Mouse (Mus musculus): ENCODE data around the gene Phlpp1. TPM values are rescaled to one million over a fixed set of nuclear protein-coding genes. Genes with fewer than 3 reads are reported as not detected.

Phlpp1 gene
- polyA plus RNA-seq, 1 experiment from 2014 or later, result 2.0 TPM

GRCm38 (mm10) chr1:106349116-106349515 lies 177.6 kb downstream of the Phlpp1 start:
- H3K36me3 ChIP-seq, result peaks cover 3% of the 10 kb centered on the region; the same call in 1 of the 2 replicates
- no peaks in the 10 kb centered on the region for H3K27me3 ChIP-seq (replicated peaks)
- H3K4me3 ChIP-seq, result no peak overlapping the region
- no peaks in the 10 kb centered on the region for H3K9me3 ChIP-seq (replicated peaks)
- H3K4me2 ChIP-seq, result no peak overlapping the region
- no peak overlapping the region for H3K9ac ChIP-seq
- H3K4me1 ChIP-seq, result no peaks in the 10 kb centered on the region
- 86% methylated on average over 3 of the region's 3 CpGs for WGBS (ENCODE audit: insufficient replicate concordance)
- no peak for ATAC-seq
- H3K27ac ChIP-seq, result no peak overlapping the region

- Histone ChIP-seq H3K9me3 (replicated peaks) (no peaks in the 10 kb centered on the region), H3K4me1 (no peaks in the 10 kb centered on the region), H3K27ac (no peak overlapping the region), H3K4me3 (no peak overlapping the region), H3K9ac (no peak overlapping the region), H3K36me3 (no peaks in the 10 kb centered on the region), H3K27me3 (replicated peaks) (no peaks in the 10 kb centered on the region), H3K4me2 (no peak overlapping the region)
- ATAC-seq, result no peak
- WGBS (ENCODE audit: insufficient replicate concordance), result 62% methylated on average over 2 of the region's 2 CpGs
Measured at GRCm38 (mm10) chr1:106351512-106351911, 180.0 kb downstream of the Phlpp1 start.

- ATAC-seq, result no peak
- Histone ChIP-seq H3K9me3 (replicated peaks) (no peaks in the 10 kb centered on the region), H3K4me3 (no peak overlapping the region), H3K27me3 (replicated peaks) (no peaks in the 10 kb centered on the region), H3K4me2 (no peak overlapping the region), H3K27ac (no peak overlapping the region), H3K36me3 (no peaks in the 10 kb centered on the region), H3K9ac (no peak overlapping the region), H3K4me1 (no peaks in the 10 kb centered on the region)
- WGBS (ENCODE audit: insufficient replicate concordance), result 58% methylated on average over 2 of the region's 2 CpGs
Measured at GRCm38 (mm10) chr1:106352801-106353511, 181.4 kb downstream of the Phlpp1 start.

DNA sequence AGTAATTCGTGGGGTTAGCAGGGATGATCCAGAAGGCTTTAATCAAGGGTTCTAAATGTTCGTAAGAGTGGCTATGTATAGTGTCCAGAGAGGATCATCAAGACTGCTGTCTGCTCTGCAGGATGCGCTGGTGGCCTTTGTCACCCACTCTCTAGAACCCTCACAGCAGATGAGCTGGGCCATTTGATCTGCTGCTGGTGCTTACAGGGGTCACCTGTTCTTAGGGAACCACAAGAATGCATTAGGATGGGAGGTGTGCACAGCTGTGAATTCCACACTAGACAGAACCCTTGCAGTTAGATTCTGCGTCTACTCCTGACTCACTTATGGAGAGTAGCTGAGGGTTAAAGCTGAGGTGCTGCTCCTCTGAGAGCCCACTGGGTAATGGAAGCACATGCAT lies 182.4 kb downstream of the Phlpp1 start:
- Histone ChIP-seq H3K9ac (no peak overlapping the region), H3K27ac (no peak overlapping the region), H3K4me3 (no peak overlapping the region), H3K4me2 (no peak overlapping the region), H3K36me3 (no peaks in the 10 kb centered on the region), H3K27me3 (replicated peaks) (no peaks in the 10 kb centered on the region), H3K9me3 (replicated peaks) (no peaks in the 10 kb centered on the region), H3K4me1 (no peaks in the 10 kb centered on the region)
- 75% methylated on average over 4 of the region's 4 CpGs for WGBS (ENCODE audit: insufficient replicate concordance)
- no peak for ATAC-seq

GRCm38 (mm10) chr1:106359474-106359873 lies 187.9 kb downstream of the Phlpp1 start:
- no peak for ATAC-seq
- H3K27me3 ChIP-seq (replicated peaks), result no peaks in the 10 kb centered on the region
- no peak overlapping the region for H3K9ac ChIP-seq
- H3K36me3 ChIP-seq, result peaks cover 4% of the 10 kb centered on the region
- H3K4me3 ChIP-seq, result no peak overlapping the region
- H3K27ac ChIP-seq, result no peak overlapping the region
- no peaks in the 10 kb centered on the region for H3K4me1 ChIP-seq
- no peak overlapping the region for H3K4me2 ChIP-seq
- no peaks in the 10 kb centered on the region for H3K9me3 ChIP-seq (replicated peaks)

- H3K9ac ChIP-seq, result no peak overlapping the region
- H3K27ac ChIP-seq, result no peak overlapping the region
- no peak for ATAC-seq
- H3K36me3 ChIP-seq, result peaks cover 4% of the 10 kb centered on the region
- H3K4me3 ChIP-seq, result no peak overlapping the region
- no peaks in the 10 kb centered on the region for H3K4me1 ChIP-seq
- H3K27me3 ChIP-seq (replicated peaks), result no peaks in the 10 kb centered on the region
- no peaks in the 10 kb centered on the region for H3K9me3 ChIP-seq (replicated peaks)
- WGBS (ENCODE audit: insufficient replicate concordance), result 51% methylated on average over 3 of the region's 3 CpGs
- no peak overlapping the region for H3K4me2 ChIP-seq
Measured at GRCm38 (mm10) chr1:106362841-106363604, 191.5 kb downstream of the Phlpp1 start.

DNA sequence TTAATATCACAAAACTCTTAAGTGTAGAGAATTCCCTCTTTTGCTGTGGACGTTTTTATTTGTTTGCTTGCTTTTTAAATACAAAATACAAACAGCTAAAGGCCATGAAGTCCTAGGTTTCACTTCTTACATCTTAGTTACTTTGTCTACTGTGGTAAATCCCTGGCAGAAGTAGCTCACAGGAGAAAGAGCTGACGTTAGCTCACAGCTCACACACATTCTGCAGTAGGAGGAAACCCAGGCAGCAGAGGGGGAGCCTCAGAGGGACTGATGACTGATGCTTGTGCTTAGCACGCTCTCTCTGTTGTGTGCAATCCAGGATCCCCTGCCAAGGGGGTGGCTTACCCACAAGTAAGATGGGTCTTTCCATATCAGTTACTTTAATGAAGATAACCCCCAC lies 197.8 kb downstream of the Phlpp1 start:
- ATAC-seq, result no peak
- no peaks in the 10 kb centered on the region for H3K9me3 ChIP-seq (replicated peaks)
- WGBS (ENCODE audit: insufficient replicate concordance), result 73% methylated on average over 3 of the region's 3 CpGs
- H3K36me3 ChIP-seq, result peaks cover 3% of the 10 kb centered on the region; the same call in 1 of the 2 replicates
- H3K9ac ChIP-seq, result no peak overlapping the region
- H3K27ac ChIP-seq, result no peak overlapping the region
- no peaks in the 10 kb centered on the region for H3K27me3 ChIP-seq (replicated peaks)
- H3K4me1 ChIP-seq, result no peaks in the 10 kb centered on the region
- no peak overlapping the region for H3K4me3 ChIP-seq
- no peak overlapping the region for H3K4me2 ChIP-seq

- no peak overlapping the region for H3K27ac ChIP-seq
- no peaks in the 10 kb centered on the region for H3K27me3 ChIP-seq (replicated peaks)
- WGBS (ENCODE audit: insufficient replicate concordance), result 67% methylated on average over 2 of the region's 2 CpGs
- ATAC-seq, result no peak
- no peak overlapping the region for H3K4me2 ChIP-seq
- no peaks in the 10 kb centered on the region for H3K4me1 ChIP-seq
- H3K4me3 ChIP-seq, result no peak overlapping the region
- H3K9me3 ChIP-seq (replicated peaks), result no peaks in the 10 kb centered on the region
- peaks cover 3% of the 10 kb centered on the region; the same call in 1 of the 2 replicates for H3K36me3 ChIP-seq
- H3K9ac ChIP-seq, result no peak overlapping the region
Measured at GRCm38 (mm10) chr1:106372446-106372845, 200.9 kb downstream of the Phlpp1 start.

GRCm38 (mm10) chr1:106373656-106374055 lies 202.1 kb downstream of the Phlpp1 start:
- Histone ChIP-seq H3K4me3 (no peak overlapping the region), H3K4me1 (no peaks in the 10 kb centered on the region), H3K9ac (no peak overlapping the region), H3K27ac (no peak overlapping the region), H3K27me3 (replicated peaks) (no peaks in the 10 kb centered on the region), H3K36me3 (peaks cover 3% of the 10 kb centered on the region; the same call in 1 of the 2 replicates), H3K9me3 (replicated peaks) (no peaks in the 10 kb centered on the region), H3K4me2 (no peak overlapping the region)
- no peak for ATAC-seq
- WGBS (ENCODE audit: insufficient replicate concordance), result 87% methylated on average over 1 of the region's 1 CpGs

GRCm38 (mm10) chr1:106374274-106374673 lies 202.7 kb downstream of the Phlpp1 start:
- no peaks in the 10 kb centered on the region for H3K4me1 ChIP-seq
- H3K27me3 ChIP-seq (replicated peaks), result no peaks in the 10 kb centered on the region
- no peak for ATAC-seq
- no peak overlapping the region for H3K27ac ChIP-seq
- no peak overlapping the region for H3K4me2 ChIP-seq
- H3K4me3 ChIP-seq, result no peak overlapping the region
- WGBS (ENCODE audit: insufficient replicate concordance), result 80% methylated on average over 2 of the region's 2 CpGs
- no peak overlapping the region for H3K9ac ChIP-seq
- H3K36me3 ChIP-seq, result no peaks in the 10 kb centered on the region; the same call in 1 of the 2 replicates
- H3K9me3 ChIP-seq (replicated peaks), result no peaks in the 10 kb centered on the region

GRCm38 (mm10) chr1:106374971-106375370 lies 203.4 kb downstream of the Phlpp1 start:
- Histone ChIP-seq H3K9ac (no peak overlapping the region), H3K9me3 (replicated peaks) (no peaks in the 10 kb centered on the region), H3K4me1 (no peaks in the 10 kb centered on the region), H3K4me2 (no peak overlapping the region), H3K27me3 (replicated peaks) (no peaks in the 10 kb centered on the region), H3K36me3 (no peaks in the 10 kb centered on the region), H3K27ac (no peak overlapping the region), H3K4me3 (no peak overlapping the region)
- WGBS (ENCODE audit: insufficient replicate concordance), result 64% methylated on average over 4 of the region's 4 CpGs
- no peak for ATAC-seq

GRCm38 (mm10) chr1:106376003-106376402 lies 204.5 kb downstream of the Phlpp1 start:
- H3K27me3 ChIP-seq (replicated peaks), result no peaks in the 10 kb centered on the region
- WGBS (ENCODE audit: insufficient replicate concordance), result 60% methylated on average over 3 of the region's 3 CpGs
- ATAC-seq, result no peak

More at GRCm38 (mm10) chr1:106376003-106376402, 204.5 kb downstream of the Phlpp1 start:
- no peaks in the 10 kb centered on the region for H3K36me3 ChIP-seq
- H3K4me1 ChIP-seq, result no peaks in the 10 kb centered on the region
- H3K27ac ChIP-seq, result no peak overlapping the region
- H3K9ac ChIP-seq, result no peak overlapping the region
- H3K4me3 ChIP-seq, result no peak overlapping the region
- no peaks in the 10 kb centered on the region for H3K9me3 ChIP-seq (replicated peaks)
- H3K4me2 ChIP-seq, result no peak overlapping the region
